Mouse (Mus musculus): ENCODE results near the gene Krtap4-1. TPM values are rescaled to one million over a fixed set of nuclear protein-coding genes. Genes with fewer than 3 reads are reported as not detected.
A peak's percentile ranks its signal among the peaks of the same experiment; 100 is the strongest.
"Not testable (repeated sequence)": the region's sequence is repeated elsewhere in the genome, so short reads cannot be mapped to it uniquely, and the experiment has no call there.

The Krtap4-1 gene
- not detected in 2 replicates for polyA plus RNA-seq (2016; fragmentation: Nextera tagmentation; extraction: Ambion mirVana)

- H3K4me3 ChIP-seq (replicated peaks) = no peak within 1 kb of the TSS
- no peak within 1 kb of the TSS for H3K9ac ChIP-seq
- H3K4me1 ChIP-seq = no peaks in the 10 kb centered on the region
- no peak for ATAC-seq (ENCODE audit: low FRiP score)
- H3K9me3 ChIP-seq = no peaks in the 10 kb centered on the region
- H3K36me3 ChIP-seq (replicated peaks) = no peaks in the 10 kb centered on the region
- no peak within 1 kb of the TSS for H3K27ac ChIP-seq
- no peaks in the 10 kb centered on the region for H3K27me3 ChIP-seq
- 85% methylated on average over 4 of the region's 4 CpGs for WGBS
- H3K4me2 ChIP-seq = no peak within 1 kb of the TSS
Observed at GRCm38 (mm10) chr11:99628138-99628537, at the start of gene Krtap4-1. TSS of gene Krtap4-1 (minus strand) at chr11:99628238.

- H3K4me2 ChIP-seq = no peak within 1 kb of the TSS
- no peaks in the 10 kb centered on the region for H3K4me1 ChIP-seq
- H3K27ac ChIP-seq = 0 out of 2 replicates have a peak within 1 kb of the TSS, but pooled peaks have one; percentile 50
- H3K4me3 ChIP-seq (replicated peaks) = no peak within 1 kb of the TSS
- H3K27me3 ChIP-seq = no peaks in the 10 kb centered on the region
- no peak within 1 kb of the TSS for H3K9ac ChIP-seq
- H3K36me3 ChIP-seq (replicated peaks) = no peaks in the 10 kb centered on the region
- ATAC-seq (ENCODE audit: low FRiP score) = no peak
- H3K9me3 ChIP-seq = no peaks in the 10 kb centered on the region
Observed at GRCm38 (mm10) chr11:99665860-99666259, 37.8 kb upstream of the Krtap4-1 start, which contains the start of gene Krtap4-6. TSS of gene Krtap4-6 (minus strand) at chr11:99665960.

DNA sequence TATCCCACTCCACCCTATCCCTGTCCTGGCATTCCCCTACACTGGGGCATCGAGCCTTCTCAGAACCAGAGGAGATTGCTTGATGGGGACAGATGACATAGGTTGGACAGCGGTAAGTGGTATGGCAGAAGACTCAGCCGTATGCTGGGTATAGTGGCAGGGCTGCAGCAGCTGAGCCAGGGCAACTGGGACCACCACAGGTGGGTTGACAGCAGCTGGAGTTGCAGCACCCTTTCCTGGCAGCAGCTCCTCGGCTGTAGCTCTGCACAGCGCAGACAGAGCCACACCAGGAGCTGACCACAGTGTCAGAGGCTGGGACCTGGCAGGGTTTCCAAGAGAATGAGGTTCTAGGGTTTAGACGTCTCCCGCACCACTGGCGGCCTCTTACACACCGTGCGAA, 34.8 kb upstream of the Krtap4-1 start:
- 87% methylated on average over 10 of the region's 10 CpGs for WGBS

DNA sequence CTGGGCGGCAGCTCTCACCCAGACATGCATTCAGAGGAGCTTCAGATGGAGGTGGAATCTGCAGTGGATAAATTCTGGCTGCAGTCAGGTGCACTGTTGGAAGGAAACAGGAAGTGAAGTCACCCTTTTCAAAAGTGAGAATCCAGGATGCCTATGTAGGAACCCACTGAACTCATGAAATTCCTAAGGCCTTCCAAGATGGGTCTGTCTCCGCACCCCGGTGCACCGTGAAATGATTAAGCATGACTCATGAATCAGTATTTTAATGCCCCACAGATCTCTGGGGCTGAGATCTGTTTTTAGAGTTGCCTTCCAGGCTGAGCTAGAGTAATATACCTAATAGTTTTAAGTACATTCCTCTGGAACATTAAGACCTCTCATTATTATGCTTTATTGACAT, 31.2 kb upstream of the Krtap4-1 start:
- Histone ChIP-seq H3K4me1 (no peaks in the 10 kb centered on the region), H3K27ac (no peak overlapping the region), H3K36me3 (replicated peaks) (no peaks in the 10 kb centered on the region), H3K27me3 (no peaks in the 10 kb centered on the region), H3K4me3 (replicated peaks) (no peak overlapping the region), H3K4me2 (no peak overlapping the region), H3K9ac (no peak overlapping the region), H3K9me3 (no peaks in the 10 kb centered on the region)
- 90% methylated on average over 4 of the region's 4 CpGs for WGBS
- no peak for ATAC-seq (ENCODE audit: low FRiP score)

More for the DNA sequence above, 34.8 kb upstream of the Krtap4-1 start:
- H3K9ac ChIP-seq = no peak overlapping the region
- no peak overlapping the region for H3K27ac ChIP-seq
- H3K9me3 ChIP-seq = no peaks in the 10 kb centered on the region
- no peaks in the 10 kb centered on the region for H3K4me1 ChIP-seq
- no peak overlapping the region for H3K4me3 ChIP-seq (replicated peaks)
- H3K27me3 ChIP-seq = no peaks in the 10 kb centered on the region
- no peaks in the 10 kb centered on the region for H3K36me3 ChIP-seq (replicated peaks)
- H3K4me2 ChIP-seq = no peak overlapping the region
- no peak for ATAC-seq (ENCODE audit: low FRiP score)

GRCm38 (mm10) chr11:99658467-99659010, 30.5 kb upstream of the Krtap4-1 start, which contains the start of gene Gm11563:
TSS of gene Gm11563 (minus strand) at chr11:99658960.
- ATAC-seq (ENCODE audit: low FRiP score); H3K36me3 ChIP-seq (replicated peaks); H3K9ac ChIP-seq; H3K4me1 ChIP-seq; H3K27ac ChIP-seq; H3K9me3 ChIP-seq; H3K4me2 ChIP-seq; H3K27me3 ChIP-seq; H3K4me3 ChIP-seq (replicated peaks): not testable (repeated sequence)
- 75% methylated on average over 10 of the region's 10 CpGs for WGBS

- WGBS = 56% methylated on average over 5 of the region's 5 CpGs
- H3K36me3 ChIP-seq (replicated peaks) = no peaks in the 10 kb centered on the region
Observed at GRCm38 (mm10) chr11:99657051-99657450, 29.0 kb upstream of the Krtap4-1 start.

DNA sequence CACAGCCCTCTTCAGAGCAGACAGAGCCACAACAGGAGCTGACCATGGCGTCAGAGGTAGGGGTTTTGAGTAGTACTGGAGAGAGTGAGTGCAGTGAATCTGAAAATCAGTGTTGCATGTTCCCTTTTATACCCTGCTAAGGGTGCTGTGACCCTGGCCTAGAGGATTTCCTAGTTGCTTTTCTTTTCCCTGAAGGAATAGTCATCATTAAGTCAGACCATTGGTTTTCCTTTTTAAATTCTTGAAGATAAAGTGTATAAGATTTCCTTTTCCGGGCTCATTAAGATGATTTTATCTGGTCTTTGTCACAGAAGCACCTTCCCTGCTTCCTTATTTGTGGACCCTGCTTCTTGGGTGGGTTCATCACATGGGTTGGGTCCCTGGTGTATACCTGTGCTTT, 22.1 kb upstream of the Krtap4-1 start, which contains the start of gene Gm11555:
Gene Gm11555 (minus strand): TSS at position 101 of the 400 bp plus-strand sequence.
- no peak within 1 kb of the TSS for H3K4me3 ChIP-seq (replicated peaks)
- no peaks in the 10 kb centered on the region for H3K27me3 ChIP-seq
- no peak within 1 kb of the TSS for H3K4me2 ChIP-seq
- H3K36me3 ChIP-seq (replicated peaks) = no peaks in the 10 kb centered on the region
- WGBS = 81% methylated on average over 2 of the region's 2 CpGs
- H3K4me1 ChIP-seq = no peaks in the 10 kb centered on the region
- ATAC-seq (ENCODE audit: low FRiP score) = no peak
- no peaks in the 10 kb centered on the region for H3K9me3 ChIP-seq
- H3K9ac ChIP-seq = no peak within 1 kb of the TSS
- H3K27ac ChIP-seq = no peak within 1 kb of the TSS

More at GRCm38 (mm10) chr11:99657051-99657450, 29.0 kb upstream of the Krtap4-1 start:
- H3K4me2 ChIP-seq = no peak overlapping the region
- no peak overlapping the region for H3K27ac ChIP-seq
- H3K4me1 ChIP-seq = no peaks in the 10 kb centered on the region
- H3K27me3 ChIP-seq = no peaks in the 10 kb centered on the region
- no peak overlapping the region for H3K9ac ChIP-seq
- no peak for ATAC-seq (ENCODE audit: low FRiP score)
- no peak overlapping the region for H3K4me3 ChIP-seq (replicated peaks)
- H3K9me3 ChIP-seq = no peaks in the 10 kb centered on the region

- no peak for ATAC-seq (ENCODE audit: low FRiP score)
- WGBS = 88% methylated on average over 15 of the region's 15 CpGs
- Histone ChIP-seq H3K9ac (no peak overlapping the region), H3K4me1 (no peaks in the 10 kb centered on the region), H3K9me3 (no peaks in the 10 kb centered on the region), H3K27me3 (no peaks in the 10 kb centered on the region), H3K4me2 (no peak overlapping the region), H3K36me3 (replicated peaks) (no peaks in the 10 kb centered on the region), H3K4me3 (replicated peaks) (no peak overlapping the region), H3K27ac (no peak overlapping the region)
Observed at GRCm38 (mm10) chr11:99646444-99646843, 18.4 kb upstream of the Krtap4-1 start.

DNA sequence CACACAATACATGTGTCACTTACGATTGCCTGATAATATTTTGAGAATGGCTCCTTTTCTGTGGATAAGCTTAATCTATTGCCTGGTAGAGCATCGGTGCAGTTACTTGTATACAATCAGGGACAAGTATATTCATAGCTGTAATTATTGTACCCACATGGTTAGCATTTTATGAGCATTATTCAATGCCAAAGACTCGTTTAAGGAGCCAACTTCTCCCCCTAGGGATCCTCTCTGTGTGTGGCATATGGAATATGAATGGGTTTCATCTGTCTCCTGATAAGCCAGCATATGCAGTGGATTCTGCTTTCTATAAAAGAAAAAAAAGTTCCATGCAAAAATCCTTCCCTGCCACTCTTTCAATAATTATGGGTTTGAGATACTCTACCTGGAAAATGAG, 16.3 kb upstream of the Krtap4-1 start:
- 74% methylated on average over 3 of the region's 3 CpGs for WGBS
- H3K4me1 ChIP-seq = no peaks in the 10 kb centered on the region
- no peaks in the 10 kb centered on the region for H3K9me3 ChIP-seq
- no peak for ATAC-seq (ENCODE audit: low FRiP score)
- no peak overlapping the region for H3K9ac ChIP-seq
- no peaks in the 10 kb centered on the region for H3K36me3 ChIP-seq (replicated peaks)
- H3K27ac ChIP-seq = no peak overlapping the region
- H3K4me2 ChIP-seq = no peak overlapping the region
- H3K4me3 ChIP-seq (replicated peaks) = no peak overlapping the region
- no peaks in the 10 kb centered on the region for H3K27me3 ChIP-seq

DNA sequence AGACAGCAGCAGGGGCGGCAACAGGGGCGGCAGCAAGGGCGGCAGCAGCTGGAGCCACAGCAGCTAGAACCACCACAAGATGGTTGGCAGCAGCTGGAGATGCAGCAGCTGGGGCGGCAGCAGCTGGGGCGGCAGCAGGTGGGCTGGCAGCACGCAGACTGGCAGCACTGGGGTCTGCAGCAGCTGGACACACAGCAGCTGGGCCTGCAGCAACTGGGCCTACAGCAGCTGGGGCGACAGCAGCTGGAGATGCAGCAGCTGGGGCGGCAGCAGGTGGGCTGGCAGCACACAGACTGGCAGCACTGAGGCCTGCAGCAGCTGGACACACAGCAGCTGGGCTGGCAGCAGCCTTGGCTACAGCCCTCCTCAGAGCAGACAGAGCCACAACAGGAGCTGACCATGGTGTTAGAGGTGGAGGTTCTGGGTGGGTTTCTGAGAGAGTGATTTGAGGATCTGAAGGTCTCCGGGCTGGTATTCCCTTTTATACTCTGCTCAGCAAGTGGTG, 15.6 kb upstream of the Krtap4-1 start, which contains the start of gene Krtap4-7:
Gene Krtap4-7 (minus strand): TSS at position 455 of the 505 bp plus-strand sequence.
- ATAC-seq (ENCODE audit: low FRiP score); H3K4me2 ChIP-seq; H3K4me1 ChIP-seq; H3K4me3 ChIP-seq (replicated peaks); H3K27me3 ChIP-seq; H3K36me3 ChIP-seq (replicated peaks); H3K9me3 ChIP-seq; H3K9ac ChIP-seq: not testable (repeated sequence)
- H3K27ac ChIP-seq = 0 out of 2 replicates have a peak within 1 kb of the TSS, but pooled peaks have one; percentile 36
- WGBS = 89% methylated on average over 9 of the region's 9 CpGs

GRCm38 (mm10) chr11:99640926-99641325, 12.9 kb upstream of the Krtap4-1 start:
- WGBS = 61% methylated on average over 1 of the region's 1 CpGs
- no peaks in the 10 kb centered on the region for H3K27me3 ChIP-seq
- H3K9me3 ChIP-seq = no peaks in the 10 kb centered on the region
- H3K4me3 ChIP-seq (replicated peaks) = no peak overlapping the region
- ATAC-seq (ENCODE audit: low FRiP score) = no peak
- H3K4me2 ChIP-seq = no peak overlapping the region
- no peak overlapping the region for H3K27ac ChIP-seq
- H3K36me3 ChIP-seq (replicated peaks) = no peaks in the 10 kb centered on the region
- H3K4me1 ChIP-seq = no peaks in the 10 kb centered on the region
- no peak overlapping the region for H3K9ac ChIP-seq

DNA sequence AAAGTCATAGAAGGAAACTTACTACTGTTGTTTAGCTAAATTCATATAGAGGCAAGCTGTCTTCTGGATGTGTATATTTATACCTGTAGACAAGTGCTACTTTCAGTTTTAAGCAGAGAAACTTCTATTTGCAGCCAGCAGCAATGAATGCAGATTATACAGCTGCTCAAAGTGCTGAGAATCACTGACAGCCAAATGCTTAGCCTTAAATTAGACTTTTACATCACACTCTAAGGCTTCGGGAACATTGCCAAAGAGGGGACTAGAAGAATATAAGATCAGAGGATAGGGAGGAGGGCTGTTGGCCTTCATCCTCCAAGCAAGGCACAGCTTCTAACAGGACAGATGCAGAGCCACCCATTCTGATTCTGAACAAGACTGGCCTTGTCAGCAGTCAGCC, 9.0 kb upstream of the Krtap4-1 start:
- Histone ChIP-seq H3K36me3 (replicated peaks) (no peaks in the 10 kb centered on the region), H3K27ac (no peak overlapping the region), H3K9ac (no peak overlapping the region), H3K27me3 (peaks cover 2% of the 10 kb centered on the region; the same call in 1 of the 2 replicates), H3K4me1 (no peaks in the 10 kb centered on the region), H3K9me3 (no peaks in the 10 kb centered on the region), H3K4me3 (replicated peaks) (no peak overlapping the region), H3K4me2 (no peak overlapping the region)
- WGBS = 72% methylated on average over 1 of the region's 1 CpGs
- no peak for ATAC-seq (ENCODE audit: low FRiP score)

- Histone ChIP-seq H3K4me3 (replicated peaks) (no peak within 1 kb of the TSS), H3K27me3 (peaks cover 2% of the 10 kb centered on the region; the same call in 1 of the 2 replicates), H3K4me2 (no peak within 1 kb of the TSS), H3K4me1 (no peaks in the 10 kb centered on the region), H3K9ac (no peak within 1 kb of the TSS), H3K27ac (no peak within 1 kb of the TSS), H3K36me3 (replicated peaks) (no peaks in the 10 kb centered on the region), H3K9me3 (no peaks in the 10 kb centered on the region)
- ATAC-seq (ENCODE audit: low FRiP score) = no peak
- 29% methylated on average over 8 of the region's 8 CpGs for WGBS
Observed at GRCm38 (mm10) chr11:99634653-99635134, 6.7 kb upstream of the Krtap4-1 start, which contains the start of gene Krtap4-2. TSS of gene Krtap4-2 (minus strand) at chr11:99635084.

Data from forebrain, embryonic 12.5 days (tissue).